Mouse (Mus musculus): ENCODE data around the gene Nr1d1.

The Nr1d1 gene

DNA sequence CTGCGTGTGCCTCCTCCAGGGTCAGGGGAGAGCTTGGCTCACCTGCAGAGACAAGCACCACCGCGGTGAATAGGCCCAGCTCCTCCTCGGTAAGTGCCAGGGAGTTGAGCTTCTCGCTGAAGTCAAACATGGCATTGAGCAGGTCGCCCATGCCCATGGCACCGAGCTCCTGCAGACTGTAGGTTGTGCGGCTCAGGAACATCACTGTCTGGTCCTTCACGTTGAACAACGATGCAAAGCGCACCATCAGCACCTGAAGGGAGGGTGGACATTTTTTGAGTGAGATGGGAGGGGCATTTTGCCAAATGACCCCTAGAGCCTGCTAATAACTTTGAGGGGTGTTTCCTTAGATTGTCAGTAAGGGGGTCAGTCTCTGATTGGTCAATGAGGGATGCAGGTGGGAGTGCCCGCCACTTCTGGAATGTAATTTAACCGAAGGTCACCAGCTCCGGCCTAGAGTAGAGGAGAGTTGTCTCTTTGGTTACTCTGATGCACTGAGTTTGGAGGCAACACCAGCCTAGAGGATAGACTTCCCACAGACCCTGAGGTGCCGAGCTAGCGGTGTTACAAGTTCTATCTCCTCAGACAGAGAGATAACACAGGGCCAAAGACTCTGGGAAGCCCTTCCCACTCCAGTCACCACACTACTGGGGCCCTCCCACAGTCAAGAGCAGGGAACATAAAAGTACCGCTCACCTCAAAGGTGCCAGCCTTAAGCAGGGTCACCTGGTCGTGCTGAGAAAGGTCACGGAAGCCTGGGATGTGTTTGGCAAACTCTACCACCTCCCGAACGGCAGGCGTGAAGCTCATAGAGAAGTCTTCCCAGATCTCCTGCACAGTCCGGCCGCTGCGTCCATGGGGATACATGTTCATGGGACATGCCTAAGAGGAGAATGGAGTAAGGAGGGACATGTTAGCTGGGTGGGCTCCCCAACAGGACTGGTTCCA is 5.9 kb downstream of the Nr1d1 start:
- DNase-seq (ENCODE audit: low spot score), result no peak

DNA sequence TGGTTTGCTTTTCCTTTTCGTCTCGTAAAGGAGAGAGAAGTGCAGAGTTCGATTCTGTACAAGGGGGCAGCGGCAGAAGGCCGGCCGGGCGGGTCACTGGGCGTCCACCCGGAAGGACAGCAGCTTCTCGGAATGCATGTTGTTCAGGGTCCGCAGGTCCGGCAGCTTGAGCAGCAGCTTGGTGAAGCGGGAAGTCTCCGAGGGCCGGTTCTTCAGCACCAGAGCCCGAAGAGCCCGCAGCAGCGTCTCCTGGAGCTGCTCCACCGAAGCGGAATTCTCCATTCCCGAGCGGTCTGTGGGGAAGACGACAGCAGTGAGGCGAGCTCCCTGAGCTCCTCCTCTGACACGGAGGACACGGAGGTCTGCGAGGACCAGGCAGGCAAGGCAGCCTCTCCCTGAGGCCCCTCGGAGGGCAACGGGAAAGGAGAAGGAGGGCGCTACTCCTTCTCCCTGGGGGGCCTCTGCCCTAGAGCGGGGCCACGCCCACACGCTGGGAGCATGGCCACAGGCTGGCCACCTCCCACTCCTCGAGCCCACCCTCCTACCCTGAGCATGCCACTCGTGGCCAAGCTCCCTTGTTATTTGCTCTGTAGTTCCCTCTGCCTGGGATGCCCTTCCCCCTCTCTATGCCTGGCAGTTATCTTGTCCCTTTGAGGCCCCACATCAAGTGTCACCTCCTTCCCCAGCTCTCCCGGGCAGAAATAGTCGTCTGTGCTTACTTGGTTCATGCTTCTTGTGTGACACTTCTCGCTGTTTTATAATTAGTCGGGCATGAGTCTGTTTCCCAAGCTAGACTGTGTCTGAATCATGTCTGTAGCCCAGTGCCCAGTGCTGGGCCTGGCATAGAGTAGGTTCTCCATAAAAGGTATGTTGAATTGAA is 6.8 kb downstream of the Nr1d1 start:
- DNase-seq (ENCODE audit: low spot score), result no peak

- no peak for DNase-seq (ENCODE audit: low spot score)
Measured at GRCm38 (mm10) chr11:98767713-98768112, 7.4 kb downstream of the Nr1d1 start.

DNA sequence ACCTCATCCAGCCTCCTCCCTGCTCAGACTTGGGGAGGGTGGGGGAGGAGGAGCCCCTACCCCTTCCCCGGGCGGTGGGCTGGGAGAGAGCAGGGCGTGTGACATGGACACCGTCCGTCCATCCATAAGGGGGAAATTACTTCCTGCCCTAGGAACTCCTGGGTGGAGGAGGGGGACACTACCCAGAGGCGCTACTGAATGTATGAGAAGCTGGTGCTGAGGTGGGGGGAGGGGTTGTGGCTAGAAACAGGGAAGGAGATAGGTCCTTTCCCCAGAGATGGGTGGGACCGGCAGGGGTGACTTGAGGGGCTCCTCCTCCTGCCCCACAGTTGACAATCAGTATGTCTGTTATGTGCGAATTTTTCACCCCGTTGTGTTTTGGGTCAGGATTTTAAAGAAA is 7.9 kb downstream of the Nr1d1 start:
- no peak for DNase-seq (ENCODE audit: low spot score)

- DNase-seq (ENCODE audit: low spot score), result no peak
Measured at GRCm38 (mm10) chr11:98766816-98767215, 8.3 kb downstream of the Nr1d1 start.

DNA sequence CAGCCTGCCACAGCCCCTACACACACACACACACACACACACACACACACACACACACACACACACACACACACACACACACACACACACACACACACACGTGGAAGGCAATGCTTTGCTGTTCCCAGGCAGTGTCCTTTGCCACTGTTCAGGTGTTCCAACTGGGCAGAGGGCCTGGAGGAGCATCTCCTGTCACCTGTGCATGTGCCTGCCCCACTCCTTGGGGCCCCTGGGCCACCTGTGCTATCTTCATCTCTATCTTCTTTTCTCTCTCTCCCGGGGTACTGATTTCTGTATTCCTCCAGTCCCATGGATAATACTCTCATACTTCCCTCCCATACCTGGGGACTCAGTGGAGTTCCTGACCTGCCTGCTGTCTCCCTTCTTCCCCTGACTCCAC is 8.8 kb downstream of the Nr1d1 start:
- no peak for DNase-seq (ENCODE audit: low spot score)

DNA sequence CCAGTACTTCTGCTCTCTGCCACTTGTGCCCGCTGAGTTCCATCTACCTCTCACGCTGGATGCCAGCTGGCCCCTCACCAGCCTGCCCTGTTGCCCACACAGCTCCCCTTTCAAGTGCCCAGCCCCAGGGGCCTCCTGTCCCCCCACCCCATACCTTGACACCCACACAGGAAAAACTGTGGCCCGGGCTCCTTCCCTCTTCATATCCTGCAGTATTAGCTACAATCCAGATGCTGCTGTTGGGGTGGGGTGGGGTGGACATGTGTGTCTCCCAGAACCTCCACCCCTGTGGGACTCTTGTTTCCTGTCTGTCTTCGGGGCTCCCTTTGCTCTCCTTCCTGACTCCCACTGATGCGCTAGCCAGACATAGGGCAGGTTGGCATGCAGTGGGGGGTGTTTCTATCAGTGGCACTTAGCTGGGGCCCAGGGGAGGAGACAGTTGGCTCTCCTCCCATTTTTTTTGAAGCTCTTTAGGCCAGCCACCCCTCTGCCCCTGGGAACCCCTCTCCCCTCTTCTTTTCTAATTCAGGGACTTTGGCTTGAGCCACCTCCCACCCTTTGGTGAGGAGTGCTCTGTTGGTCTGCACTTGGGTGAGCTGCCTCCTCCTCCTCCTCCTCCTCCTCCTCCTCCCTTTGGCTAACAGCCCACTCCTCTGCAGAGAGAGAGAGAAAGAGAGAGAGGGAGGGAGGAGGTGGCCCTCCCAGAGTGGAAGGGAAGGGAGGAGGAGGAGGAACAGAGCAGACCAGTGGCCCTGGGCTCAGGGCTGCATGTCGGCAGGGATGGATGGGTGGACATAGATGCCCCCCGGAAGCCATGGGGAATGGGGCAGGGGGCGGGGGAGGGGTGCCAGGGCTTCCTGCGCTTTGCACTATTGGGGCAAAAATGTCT is 9.5 kb downstream of the Nr1d1 start:
- DNase-seq (ENCODE audit: low spot score), result no peak

DNA sequence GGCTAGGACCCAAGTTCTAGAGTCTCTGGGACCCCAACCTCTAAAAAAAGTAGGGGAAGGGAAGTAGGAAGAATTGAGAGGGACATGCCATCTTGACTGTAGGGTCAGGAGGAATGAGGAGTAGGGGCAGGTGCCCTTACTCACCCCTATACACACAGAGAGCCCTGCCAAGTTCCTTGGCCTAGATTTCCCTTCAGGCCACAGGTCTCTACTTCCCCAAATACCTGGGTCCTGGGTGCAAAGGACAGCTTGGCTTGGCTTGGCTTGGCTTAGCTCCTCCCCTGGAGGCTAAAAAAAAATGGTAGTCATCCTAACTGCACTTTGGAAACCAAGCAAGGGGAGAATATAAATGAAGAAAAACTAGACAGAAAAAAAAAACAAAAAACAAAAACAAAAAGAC is 10.4 kb downstream of the Nr1d1 start:
- DNase-seq (ENCODE audit: low spot score), result no peak

DNA sequence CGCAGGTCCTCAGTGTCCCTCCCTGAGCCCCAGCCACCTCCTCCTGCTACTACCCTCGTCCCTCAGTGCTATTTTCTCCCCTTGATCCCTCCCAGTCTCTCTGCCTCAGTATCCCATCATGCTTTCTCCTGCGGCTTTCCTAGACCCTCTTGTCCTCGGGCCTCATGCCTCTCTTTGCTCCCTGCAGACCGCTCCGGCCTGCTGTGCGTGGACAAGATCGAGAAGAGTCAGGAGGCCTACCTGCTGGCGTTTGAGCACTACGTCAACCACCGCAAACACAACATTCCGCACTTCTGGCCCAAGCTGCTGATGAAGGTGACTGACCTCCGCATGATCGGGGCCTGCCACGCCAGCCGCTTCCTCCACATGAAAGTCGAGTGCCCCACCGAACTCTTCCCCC is 11.0 kb downstream of the Nr1d1 start:
- DNase-seq (ENCODE audit: low spot score), result no peak

GRCm38 (mm10) chr11:98763502-98763861 is 11.7 kb downstream of the Nr1d1 start:
- DNase-seq (ENCODE audit: low spot score), result no peak

- DNase-seq (ENCODE audit: low spot score), result no peak
Measured at GRCm38 (mm10) chr11:98762756-98763501, 12.2 kb downstream of the Nr1d1 start.

- no peak for DNase-seq (ENCODE audit: low spot score)
Measured at GRCm38 (mm10) chr11:98761939-98762338, 13.2 kb downstream of the Nr1d1 start.

- no peak for DNase-seq (ENCODE audit: low spot score)
Measured at GRCm38 (mm10) chr11:98756711-98757110, 18.4 kb downstream of the Nr1d1 start.

DNA sequence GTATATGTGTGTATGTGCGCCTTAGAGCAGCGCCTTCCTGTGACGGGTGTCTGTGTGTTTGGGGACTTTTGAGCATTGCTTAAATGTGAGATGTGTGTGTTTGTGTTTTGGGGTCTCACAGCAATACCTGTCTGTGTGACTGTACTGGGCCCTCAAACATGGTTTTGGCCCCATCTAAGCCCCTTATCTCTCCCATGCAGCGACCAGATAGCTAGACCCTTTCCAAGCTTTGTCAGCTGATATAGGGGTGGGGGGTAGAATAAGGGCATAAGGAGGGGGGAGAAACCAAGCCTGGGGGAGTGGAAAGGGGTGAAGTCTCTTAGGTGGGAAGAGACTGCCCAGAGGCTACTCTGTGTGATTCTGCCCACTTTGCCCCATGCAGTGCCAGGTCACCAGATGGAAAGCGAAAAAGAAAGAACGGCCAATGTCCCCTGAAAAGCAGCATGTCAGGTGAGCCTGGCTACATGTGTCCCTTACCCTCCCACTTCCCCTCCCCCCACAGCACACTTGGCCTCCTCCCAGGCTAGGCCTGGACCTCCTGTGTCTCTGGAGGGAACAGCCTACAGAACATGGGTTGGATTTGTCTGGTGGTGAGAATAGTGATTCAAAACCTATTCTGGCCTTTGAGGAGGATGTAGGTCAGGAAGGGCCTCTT is 19.3 kb downstream of the Nr1d1 start:
- DNase-seq (ENCODE audit: low spot score), result no peak

DNA sequence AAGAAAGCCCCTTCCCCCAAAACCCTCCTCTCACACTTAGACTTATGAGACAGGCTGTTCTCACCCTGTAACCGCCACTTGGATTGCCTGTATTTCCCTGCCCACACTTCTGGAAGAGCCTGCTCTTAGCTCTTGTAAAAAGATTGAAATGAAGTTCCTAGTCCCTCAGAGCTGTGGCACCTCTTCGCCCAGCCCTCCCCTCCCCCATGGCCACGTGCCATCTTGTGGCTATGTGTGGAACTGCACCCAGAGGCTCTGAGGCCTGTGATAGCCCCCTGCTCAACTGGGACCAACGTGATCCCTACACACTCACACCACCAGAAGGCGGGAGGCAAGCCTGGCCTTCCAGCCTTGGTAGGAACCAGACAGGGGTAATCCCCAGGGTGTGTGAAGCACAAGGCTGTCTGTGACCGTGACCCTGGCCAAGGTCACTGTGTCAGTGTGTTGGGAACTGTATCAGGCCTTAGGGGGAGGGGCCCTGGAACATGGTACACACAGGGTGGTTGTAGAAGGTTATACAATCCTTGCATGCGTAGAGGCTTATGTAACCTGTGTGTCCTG is 20.4 kb downstream of the Nr1d1 start:
- no peak for DNase-seq (ENCODE audit: low spot score)

DNA sequence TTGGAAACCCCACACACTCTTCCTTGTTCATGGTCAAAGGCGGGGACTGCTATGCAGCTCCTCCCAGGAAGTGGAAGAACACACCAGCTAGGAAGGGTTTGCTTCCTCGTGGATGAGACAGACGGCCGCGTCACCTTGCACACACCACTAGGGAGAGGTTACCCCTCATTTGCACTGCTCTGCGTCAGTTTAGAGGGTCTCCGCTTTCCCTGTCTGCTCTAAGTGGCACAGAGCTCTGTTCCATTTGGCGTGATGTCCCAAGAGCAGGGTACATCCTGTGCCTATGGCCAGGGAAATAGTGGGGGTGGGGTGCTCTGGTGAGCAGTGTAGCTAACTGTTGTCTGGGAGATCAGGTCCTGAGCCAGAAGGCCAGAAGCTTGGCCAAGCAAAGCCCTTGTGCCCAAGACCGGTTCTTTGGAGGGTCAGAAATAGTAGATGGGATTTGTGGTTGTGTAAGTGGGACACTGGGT is 20.9 kb downstream of the Nr1d1 start:
- no peak for DNase-seq (ENCODE audit: low spot score)

GRCm38 (mm10) chr11:98753264-98753663 is 21.9 kb downstream of the Nr1d1 start:
- no peak for DNase-seq (ENCODE audit: low spot score)

DNA sequence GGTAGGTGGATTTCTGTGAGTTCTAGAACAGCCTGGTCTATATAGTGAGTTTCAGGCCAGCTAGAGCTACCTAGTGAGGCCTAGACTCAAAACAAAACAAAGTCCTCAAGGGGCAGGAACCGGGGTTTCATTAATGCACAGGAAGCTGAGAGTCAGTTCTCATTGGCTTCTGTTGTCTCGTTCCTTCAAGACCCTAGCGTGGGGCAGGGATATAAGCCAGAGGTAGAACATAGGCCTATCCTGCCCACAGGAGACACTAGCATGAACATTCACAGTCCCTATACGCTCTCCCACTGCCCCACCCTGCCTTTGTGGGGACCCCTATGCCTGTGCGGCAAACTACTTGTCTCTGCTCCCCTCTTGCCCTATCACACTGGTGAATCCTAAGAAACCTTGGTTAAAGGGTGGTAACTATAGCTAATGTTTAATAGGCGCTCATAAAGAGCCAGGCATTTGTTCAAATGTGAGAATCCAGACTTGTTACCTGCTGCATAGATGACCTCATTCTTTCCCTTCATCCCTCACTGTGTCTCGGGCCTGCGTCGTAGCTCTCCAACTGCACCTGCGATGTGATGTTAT is 22.5 kb downstream of the Nr1d1 start:
- DNase-seq (ENCODE audit: low spot score), result no peak

- DNase-seq (ENCODE audit: low spot score), result no peak
Measured at GRCm38 (mm10) chr11:98751221-98751782, 23.8 kb downstream of the Nr1d1 start.

Data from left cerebral cortex, adult 11 months (tissue).